Mouse (Mus musculus) liver, adult 2 months (tissue): ENCODE measurements at regions not wholly inside any gene's neighbourhood (a gene's known extent, or its start where the extent isn't known, plus 50 kb on each side); places are given as distances from the start of the nearest gene placed in this dataset.

Source experiments
- DNase-seq: peaks from one replicate; pipeline ENCODE4 v3.0.0-alpha.2; 2011; ENCODE audit warnings: low read depth, low spot score; ENCODE audit errors: extremely low read depth
- H3K27ac ChIP-seq: fragments of 200-500 bp; replicated peaks from 2 replicates; pipeline ENCODE4 v1.5.1; 2012; ENCODE audit warnings: low read depth, mild to moderate bottlenecking, control low read depth, inconsistent platforms, low read length; ENCODE audit not compliant: insufficient read depth
- H3K27me3 ChIP-seq: fragments of 200-500 bp; 2 replicates; pipeline ENCODE4 v1.6.1; 2012; ENCODE audit warnings: mild to moderate bottlenecking, moderate library complexity, low read length, inconsistent platforms; ENCODE audit not compliant: control insufficient read depth, insufficient read depth
- H3K36me3 ChIP-seq: fragments of 200-500 bp; 2 replicates; pipeline ENCODE4 v1.6.1; 2012; ENCODE audit warnings: low read length, inconsistent platforms; ENCODE audit not compliant: control insufficient read depth, insufficient read depth
- H3K4me1 ChIP-seq: fragments of 200-500 bp; 2 replicates; pipeline ENCODE4 v1.6.1; 2011; ENCODE audit warnings: low read length; ENCODE audit not compliant: control insufficient read depth, insufficient read depth
- H3K4me3 ChIP-seq: fragments of 200-500 bp; 2 replicates; pipeline ENCODE4 v1.5.1; 2011; ENCODE audit warnings: low read depth, mild to moderate bottlenecking, control low read depth, low read length, moderate library complexity; ENCODE audit not compliant: insufficient read depth
- H3K79me2 ChIP-seq: fragments of 200-500 bp; 2 replicates; pipeline ENCODE4 v1.6.1; 2012; ENCODE audit warnings: inconsistent platforms, mild to moderate bottlenecking, low read length, moderate library complexity; ENCODE audit not compliant: control insufficient read depth, insufficient read depth
- H3K9ac ChIP-seq: fragments of 200-500 bp; 2 replicates; pipeline ENCODE4 v1.6.1; 2012; ENCODE audit warnings: low read depth, mild to moderate bottlenecking, control low read depth, inconsistent platforms, low read length
- CTCF ChIP-seq: fragments of 200-500 bp; IDR thresholded peaks from 2 replicates; pipeline ENCODE4 v1.5.1; 2011; ENCODE audit warnings: low read depth, low read length, control low read depth
- POLR2A ChIP-seq: fragments of 200-500 bp; IDR thresholded peaks from 2 replicates; pipeline ENCODE4 v1.6.1; 2011; ENCODE audit warnings: low read length, control low read depth; ENCODE audit not compliant: insufficient read depth; ENCODE audit errors: extremely low read depth
- WGBS: fragments of 180-500 bp; shearing (Covaris S2); methylation state at CpG from one replicate; pipeline ENCODE4 v1.1.7; 2018; 5-methylcytosine and 5-hydroxymethylcytosine counted together

DNA sequence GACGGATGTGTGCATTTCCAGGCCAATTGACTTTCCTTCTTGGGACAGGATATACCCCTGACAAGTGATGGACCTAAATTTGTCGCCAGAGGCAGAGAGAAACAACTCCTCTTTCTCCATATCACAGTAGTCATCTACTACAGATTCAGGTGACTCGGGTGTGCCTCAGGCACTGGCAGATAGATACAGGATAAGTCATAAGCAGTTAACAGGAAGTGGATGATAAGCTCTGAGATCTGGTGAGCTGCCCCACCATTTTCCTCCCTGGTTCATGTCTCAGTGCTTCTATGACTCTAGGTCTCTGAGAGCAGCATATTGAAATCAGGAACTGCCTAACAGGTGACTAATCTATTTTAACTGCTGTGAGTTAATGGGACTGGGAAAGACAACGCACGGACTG lies 73.4 kb upstream of the Ubl3 start:
- no peak for DNase-seq
- TF ChIP-seq POLR2A (no peak), CTCF (no peak)
- Histone ChIP-seq H3K79me2 (no peaks in the 10 kb centered on the region), H3K4me1 (no peaks in the 10 kb centered on the region), H3K27ac (no peak overlapping the region), H3K9ac (no peak overlapping the region), H3K27me3 (no peaks in the 10 kb centered on the region), H3K36me3 (no peaks in the 10 kb centered on the region), H3K4me3 (no peak overlapping the region)
- 87% methylated on average over 5 of the region's 5 CpGs for WGBS

DNA sequence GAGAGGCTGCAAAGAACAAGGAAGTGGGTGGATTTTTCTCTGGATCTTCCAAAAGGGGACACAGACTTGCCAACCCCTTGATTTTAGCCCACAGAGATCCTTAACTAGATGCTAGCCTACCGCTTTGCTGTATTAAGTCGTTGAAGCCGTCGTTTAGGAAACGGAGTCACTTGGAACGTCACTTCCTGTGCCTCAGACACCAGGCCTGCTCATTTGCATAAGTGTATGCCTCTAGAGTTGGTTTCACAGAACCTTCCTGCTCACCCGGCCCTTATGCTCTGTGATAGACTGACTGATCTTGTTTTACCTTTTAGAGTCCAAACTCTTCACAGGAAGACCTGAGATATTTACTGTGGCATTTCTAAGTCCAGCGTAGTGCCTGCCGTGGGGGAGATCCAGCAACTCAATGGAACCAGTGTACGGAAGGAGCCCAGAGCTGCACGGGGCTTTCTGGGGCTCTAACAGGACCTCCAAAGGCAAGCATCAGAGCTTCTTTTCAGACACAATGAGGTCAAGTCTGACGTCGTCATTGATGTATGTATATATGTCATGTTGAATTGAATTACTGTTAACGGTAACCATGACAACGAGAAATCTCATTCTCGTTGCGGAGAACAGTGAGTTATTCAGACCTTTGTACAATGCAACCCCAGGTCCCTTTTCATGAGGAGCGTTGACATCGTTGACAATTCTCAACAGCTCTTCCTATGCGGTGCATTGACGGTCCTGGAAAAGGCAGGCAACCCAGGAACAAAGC lies 72.2 kb upstream of the Ubl3 start:
- Histone ChIP-seq H3K4me1 (no peaks in the 10 kb centered on the region), H3K9ac (no peak overlapping the region), H3K4me3 (no peak overlapping the region), H3K36me3 (no peaks in the 10 kb centered on the region), H3K27me3 (no peaks in the 10 kb centered on the region), H3K79me2 (no peaks in the 10 kb centered on the region), H3K27ac (no peak overlapping the region)
- DNase-seq, result no peak
- WGBS, result 88% methylated on average over 21 of the region's 21 CpGs
- TF ChIP-seq POLR2A, result no peak
- no peak for TF ChIP-seq CTCF

DNA sequence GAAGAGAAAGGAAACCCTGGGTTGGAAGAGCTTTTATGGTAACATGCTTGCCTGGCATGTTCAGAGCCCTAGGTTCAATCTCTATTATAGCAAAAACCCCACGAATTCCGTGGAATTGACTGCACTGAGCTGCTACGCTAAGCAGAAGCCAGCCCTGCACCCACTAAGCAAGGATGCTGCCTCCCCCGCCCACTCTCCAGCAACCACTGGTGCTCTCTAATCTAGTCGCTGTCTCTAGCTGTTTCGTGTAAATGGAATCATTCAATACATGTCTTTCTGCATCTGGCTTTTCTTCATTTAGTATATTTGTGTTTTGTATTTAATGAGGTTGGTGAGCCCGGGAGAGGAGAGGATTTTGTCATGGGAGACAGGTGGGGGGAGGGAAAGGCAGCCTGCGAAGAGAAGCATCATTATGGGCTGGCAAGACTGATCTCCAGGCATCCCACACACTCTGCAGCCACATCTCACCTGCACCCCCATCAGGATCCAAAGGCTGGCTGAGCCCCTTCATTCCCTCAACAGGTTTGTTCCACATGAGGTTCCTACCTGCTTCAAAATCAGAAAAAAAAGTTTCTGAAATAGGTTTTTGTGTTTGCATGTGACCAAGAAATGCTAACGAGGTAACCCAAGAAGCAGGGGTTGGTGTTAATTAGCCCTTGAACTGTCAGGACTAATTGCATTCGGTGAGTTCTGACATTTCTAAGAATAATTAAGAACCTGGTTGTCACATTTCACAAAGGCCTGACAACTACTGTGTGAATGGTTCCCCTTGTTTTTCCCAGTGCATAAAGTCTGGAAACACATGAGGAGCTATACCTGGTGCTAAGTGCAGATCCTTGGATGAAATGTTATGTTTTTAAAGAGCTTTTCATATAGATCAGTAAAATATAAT lies 68.6 kb upstream of the Ubl3 start:
- DNase-seq, result no peak
- H3K27ac ChIP-seq, result no peak overlapping the region
- no peaks in the 10 kb centered on the region for H3K79me2 ChIP-seq
- 73% methylated on average over 10 of the region's 10 CpGs for WGBS
- no peaks in the 10 kb centered on the region for H3K27me3 ChIP-seq
- no peaks in the 10 kb centered on the region for H3K36me3 ChIP-seq
- no peak overlapping the region for H3K9ac ChIP-seq
- H3K4me3 ChIP-seq, result no peak overlapping the region
- H3K4me1 ChIP-seq, result no peaks in the 10 kb centered on the region
- TF ChIP-seq CTCF (no peak), POLR2A (no peak)

DNA sequence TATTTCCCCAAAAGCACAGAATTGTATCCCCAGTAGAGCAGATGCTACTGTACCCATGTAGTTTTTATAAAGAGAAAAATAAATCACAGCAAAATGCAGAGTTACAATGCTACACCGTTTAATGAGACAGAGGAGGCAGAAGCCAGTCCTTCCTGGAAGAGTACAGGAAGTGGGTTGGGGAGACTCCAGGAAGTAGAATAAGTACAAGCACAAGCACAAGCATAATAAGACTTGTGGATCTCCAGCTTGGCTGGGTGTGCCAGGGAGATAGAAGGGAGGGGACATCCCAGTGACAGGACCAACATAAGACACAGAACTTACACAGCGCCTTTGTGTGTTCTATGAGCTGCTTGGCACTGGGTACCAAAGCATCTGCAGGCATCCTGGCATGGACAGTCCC lies 67.3 kb upstream of the Ubl3 start:
- no peak overlapping the region for H3K4me3 ChIP-seq
- DNase-seq, result no peak
- H3K36me3 ChIP-seq, result no peaks in the 10 kb centered on the region
- H3K9ac ChIP-seq, result no peak overlapping the region
- WGBS, result 81% methylated on average over 2 of the region's 2 CpGs
- no peaks in the 10 kb centered on the region for H3K4me1 ChIP-seq
- no peak overlapping the region for H3K27ac ChIP-seq
- TF ChIP-seq POLR2A (no peak), CTCF (no peak)
- no peaks in the 10 kb centered on the region for H3K79me2 ChIP-seq
- H3K27me3 ChIP-seq, result no peaks in the 10 kb centered on the region

DNA sequence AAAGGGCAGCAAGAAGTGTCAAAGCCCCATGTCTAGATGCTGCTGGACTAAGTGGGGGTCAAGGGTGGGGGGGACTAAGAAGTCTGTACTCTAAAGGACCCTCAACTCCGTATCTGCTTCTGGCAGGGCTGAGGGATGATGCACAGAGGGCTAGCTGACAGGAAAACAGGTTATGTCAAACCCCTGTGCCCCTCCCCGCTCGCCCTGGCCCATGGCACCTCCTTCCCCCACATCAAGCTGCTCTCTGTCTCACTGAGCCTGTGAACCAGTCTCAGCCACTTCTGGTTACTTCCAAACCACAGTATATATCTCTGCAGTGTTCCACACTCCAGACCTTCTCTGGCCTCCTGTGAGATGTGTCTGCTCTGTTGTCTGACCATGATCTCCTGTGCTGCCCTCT lies 63.8 kb upstream of the Ubl3 start:
- H3K27me3 ChIP-seq, result no peaks in the 10 kb centered on the region
- WGBS, result 88% methylated on average over 3 of the region's 3 CpGs
- H3K9ac ChIP-seq, result no peak overlapping the region
- no peaks in the 10 kb centered on the region for H3K79me2 ChIP-seq
- H3K4me3 ChIP-seq, result no peak overlapping the region
- no peak for TF ChIP-seq POLR2A
- no peak for TF ChIP-seq CTCF
- H3K36me3 ChIP-seq, result no peaks in the 10 kb centered on the region
- H3K4me1 ChIP-seq, result no peaks in the 10 kb centered on the region
- DNase-seq, result no peak
- no peak overlapping the region for H3K27ac ChIP-seq

DNA sequence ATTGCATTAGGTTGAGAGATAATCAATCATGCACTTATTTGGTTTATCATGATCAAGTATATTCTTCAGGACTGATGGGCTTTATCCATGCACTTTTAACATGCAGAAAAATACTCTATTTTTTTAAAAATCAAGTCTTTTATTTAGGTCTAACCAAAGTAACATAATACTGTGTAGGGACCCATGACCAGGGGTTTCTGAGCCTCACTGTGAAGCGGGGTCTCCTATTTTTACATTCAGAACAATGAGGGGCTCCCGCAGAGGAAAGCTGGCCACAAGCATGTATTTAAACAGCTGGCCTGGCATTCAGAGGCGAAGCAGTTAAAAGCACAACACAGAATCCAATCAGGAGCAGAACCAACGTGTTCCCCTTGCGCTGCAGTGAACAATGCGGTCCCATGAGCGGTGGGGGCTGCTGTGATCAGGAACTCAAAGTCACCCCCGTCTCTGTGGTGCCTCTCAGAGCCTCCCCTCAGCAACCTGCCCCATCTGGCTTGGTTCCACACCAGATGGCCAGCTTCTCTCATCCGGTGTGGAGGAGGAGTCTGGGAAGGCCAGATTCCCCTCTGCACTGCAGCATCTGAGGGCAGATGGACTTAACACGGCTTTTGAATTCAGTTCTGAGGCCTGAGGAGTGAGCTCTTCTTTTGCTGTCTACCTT lies 63.2 kb upstream of the Ubl3 start:
- Histone ChIP-seq H3K36me3 (no peaks in the 10 kb centered on the region), H3K79me2 (no peaks in the 10 kb centered on the region), H3K4me3 (no peak overlapping the region), H3K27ac (no peak overlapping the region), H3K4me1 (no peaks in the 10 kb centered on the region), H3K9ac (no peak overlapping the region), H3K27me3 (no peaks in the 10 kb centered on the region)
- WGBS, result 85% methylated on average over 10 of the region's 10 CpGs
- TF ChIP-seq POLR2A (no peak), CTCF (no peak)
- no peak for DNase-seq
